Mouse (Mus musculus) B cell, adult 62 days (primary cell): ENCODE data around the gene Tigd4. TPM values are rescaled to one million over a fixed set of nuclear protein-coding genes. Genes with fewer than 3 reads are reported as not detected.

Experiments used
- total RNA-seq: library from RNA; stranded (reverse); gene quantifications from 4 replicates; pipeline ENCODE4 v1.2.4, GENCODE M21; 2023

Gene Tigd4
- total RNA-seq, result not detected in 4 replicates

GRCm38 (mm10) chr3:84593274-84593673 lies at the start of gene Tigd4:
Gene Tigd4, plus strand, starts transcription at chr3:84593574.

GRCm38 (mm10) chr3:84582023-84582912 lies 11.1 kb upstream of the Tigd4 start, which contains the start of gene Arfip1:
Gene Arfip1, minus strand, starts transcription at chr3:84582625.

Other genes starting within 250 kb of the Tigd4 start
- gene Fhdc1, start 113.1 kb upstream of the Tigd4 start, total RNA-seq, result 0.09 TPM in 1 of 4 replicates, not detected in the others
- 30.6 to 33.9 TPM (median 31.1 TPM) in 4 replicates for gene Arfip1, start 10.9 kb upstream of the Tigd4 start, total RNA-seq
- gene Tmem154, start 72.6 kb downstream of the Tigd4 start, total RNA-seq, result 35.9 to 48.8 TPM (median 41.4 TPM) in 4 replicates
- 31.2 to 36.3 TPM (median 35.2 TPM) in 4 replicates for gene Fbxw7, start 221.7 kb downstream of the Tigd4 start, total RNA-seq